Mouse (Mus musculus): ENCODE data around the gene Unc5c.

DNA sequence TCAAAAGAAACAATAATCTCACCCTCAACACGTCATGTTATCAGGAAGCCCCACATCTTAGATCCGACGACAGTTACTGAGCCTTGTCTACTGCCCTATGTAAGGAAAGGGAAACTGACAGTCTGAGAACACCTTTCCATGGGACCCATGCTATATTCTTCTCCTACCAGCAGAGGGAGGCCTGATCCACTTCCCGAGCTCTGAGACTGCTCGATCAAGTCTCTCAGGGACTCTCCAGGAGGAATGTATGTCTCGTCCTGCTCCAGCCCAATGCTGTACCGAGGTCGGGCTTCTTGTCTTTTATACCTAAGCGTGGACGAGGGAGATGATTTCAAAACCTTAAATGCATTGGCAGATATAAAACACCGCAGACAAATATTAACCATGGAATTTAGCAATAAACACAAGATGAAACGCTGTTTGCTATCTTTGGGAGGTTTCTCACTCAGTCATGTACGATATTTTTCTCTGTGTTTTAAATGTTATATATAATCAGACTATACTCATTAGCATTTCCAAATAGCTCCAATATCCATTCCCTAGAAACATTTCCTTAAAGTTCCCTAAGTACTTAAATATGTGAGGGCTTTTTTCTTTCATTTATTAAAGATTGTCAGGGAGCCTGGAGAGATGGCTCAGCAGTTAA is 397.9 kb downstream of the Unc5c start:
- TF ChIP-seq POLR2A (IDR thresholded peaks at IDR 0.05; ENCODE audit: control insufficient read depth, low read depth, low read length) (no peak), CTCF (IDR thresholded peaks at IDR 0.05; ENCODE audit: control insufficient read depth, insufficient read depth, insufficient replicate concordance, low read depth, low read length) (peak; percentile 41; the same call in 1 of the 2 replicates)

Data from testis, adult 2 months (tissue).